Mouse (Mus musculus) kidney, embryonic 16.5 days (tissue): Measurements from ENCODE around the gene Rps7. TPM values are rescaled to one million over a fixed set of nuclear protein-coding genes. Genes with fewer than 3 reads are reported as not detected.

ENCODE experiments used
- ATAC-seq: fragments of 200-750 bp; cut with Nextera tagmentation; 2 replicates; pipeline ENCODE4 v1.8.0; 2017; ENCODE audit warnings: moderate TSS enrichment; ENCODE audit not compliant: low FRiP score, low TSS enrichment
- H3K27ac ChIP-seq: fragments of 300-500 bp; sonication (generic); 2 replicates; pipeline ENCODE4 v1.5.1; 2014; ENCODE audit warnings: low read length
- H3K27me3 ChIP-seq: fragments of 300-500 bp; sonication (generic); 2 replicates; pipeline ENCODE4 v1.6.1; 2014; ENCODE audit warnings: low read length, control low read depth, mixed read lengths; ENCODE audit not compliant: insufficient read depth
- H3K36me3 ChIP-seq: fragments of 300-500 bp; sonication (generic); 2 replicates; pipeline ENCODE4 v1.6.1; 2014; ENCODE audit warnings: low read length, control low read depth, mixed read lengths; ENCODE audit not compliant: insufficient read depth
- H3K4me1 ChIP-seq: fragments of 300-500 bp; sonication (generic); 2 replicates; pipeline ENCODE4 v1.6.1; 2014; ENCODE audit warnings: low read length, control low read depth, mixed read lengths; ENCODE audit not compliant: insufficient read depth
- H3K4me2 ChIP-seq: fragments of 300-500 bp; sonication (generic); replicated peaks from 2 replicates; pipeline ENCODE4 v1.6.1; 2014; ENCODE audit warnings: low read depth, low read length
- H3K4me3 ChIP-seq: fragments of 300-500 bp; sonication (generic); 2 replicates; pipeline ENCODE4 v1.5.1; 2014; ENCODE audit warnings: mild to moderate bottlenecking, low read length
- H3K9ac ChIP-seq: fragments of 300-500 bp; sonication (generic); replicated peaks from 2 replicates; pipeline ENCODE4 v1.6.1; 2014; ENCODE audit warnings: low read length
- H3K9me3 ChIP-seq: fragments of 300-500 bp; sonication (generic); 2 replicates; pipeline ENCODE4 v1.6.1; 2016; ENCODE audit warnings: low read length, control low read depth
- WGBS: fragments of 180-500 bp; shearing (Covaris S2); extraction: QIAGEN DNeasy Blood & Tissue Kit; methylation state at CpG from one replicate; pipeline ENCODE4 v1.1.7; 2014; 5-methylcytosine and 5-hydroxymethylcytosine counted together
- polyA plus RNA-seq: library from polyadenylated mRNA; unstranded; fragments of >200 nt; fragmentation: Nextera tagmentation; extraction: Ambion mirVana; gene quantifications from 2 replicates; pipeline ENCODE4 v1.2.1, GENCODE M21; 2015

Gene Rps7
- polyA plus RNA-seq, 1 experiment from 2014 or later, result 566 TPM

DNA sequence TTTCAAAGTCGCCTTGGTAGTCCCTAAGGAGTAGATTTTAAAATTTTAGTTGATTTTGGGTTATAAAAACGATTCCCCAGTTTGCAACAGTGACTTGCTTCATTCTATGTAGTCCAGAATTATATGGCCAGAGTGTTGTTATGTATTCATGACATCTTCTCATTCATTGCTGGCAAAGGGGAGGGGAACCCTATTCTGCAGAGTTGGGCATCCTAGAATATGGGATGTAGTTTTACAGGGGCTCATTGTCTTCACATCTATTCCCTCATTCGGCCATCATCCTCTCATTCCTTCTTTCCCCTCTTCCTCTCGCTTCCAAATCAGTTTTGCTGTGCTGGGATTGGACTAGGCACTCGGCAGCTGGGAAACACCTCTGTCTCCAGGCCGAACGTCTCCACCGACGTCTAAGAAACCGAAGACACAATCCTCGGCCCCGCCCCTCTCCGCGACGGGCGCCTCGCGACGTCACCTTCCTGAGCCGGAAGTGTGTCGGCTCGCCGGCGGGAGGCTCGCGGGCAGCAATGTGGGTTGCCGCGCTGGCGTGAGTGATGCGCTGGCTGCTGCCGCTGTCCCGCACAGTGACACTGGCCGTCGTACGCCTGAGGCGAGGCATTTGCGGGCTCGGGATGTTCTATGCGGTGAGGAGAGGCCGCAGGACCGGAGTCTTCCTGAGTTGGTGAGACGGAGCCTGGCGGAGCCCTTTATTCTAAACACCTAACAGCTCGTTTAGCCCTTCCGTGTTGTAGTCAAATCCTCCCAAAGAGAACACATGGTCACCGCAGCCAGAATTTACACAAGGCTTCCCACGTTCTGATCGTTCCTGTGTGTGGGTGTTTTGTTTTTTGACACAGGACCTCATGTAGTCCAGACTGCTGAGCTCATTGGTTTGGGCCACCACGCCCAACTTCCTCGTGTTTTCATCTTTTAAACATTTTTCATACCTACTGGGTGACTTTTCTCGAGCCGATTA, 13.7 kb upstream of the Rps7 start, which contains the start of gene Rnaseh1:
Gene Rnaseh1, plus strand, starts transcription at position 462 of the 970 bp plus-strand sequence.
- Histone ChIP-seq H3K9ac (peak within 1 kb of the TSS; percentile 82), H3K4me3 (peak within 1 kb of the TSS; percentile 95), H3K27ac (peak within 1 kb of the TSS; percentile 67; the same call in 1 of the 2 replicates), H3K9me3 (no peaks in the 10 kb centered on the region), H3K27me3 (no peaks in the 10 kb centered on the region), H3K4me2 (peak within 1 kb of the TSS; percentile 82), H3K36me3 (peaks cover 8% of the 10 kb centered on the region; the same call in 1 of the 2 replicates), H3K4me1 (peaks cover 6% of the 10 kb centered on the region)
- peak; percentile 97 for ATAC-seq
- WGBS, result 2% methylated on average over 52 of the region's 52 CpGs

GRCm38 (mm10) chr12:28638778-28639177, 3.0 kb upstream of the Rps7 start:
- H3K4me2 ChIP-seq, result no peak overlapping the region
- H3K36me3 ChIP-seq, result peaks cover 8% of the 10 kb centered on the region
- no peak overlapping the region for H3K4me3 ChIP-seq
- no peak overlapping the region for H3K27ac ChIP-seq
- no peak overlapping the region for H3K9ac ChIP-seq
- H3K4me1 ChIP-seq, result peaks cover 11% of the 10 kb centered on the region
- no peaks in the 10 kb centered on the region; the same call in 1 of the 2 replicates for H3K27me3 ChIP-seq
- H3K9me3 ChIP-seq, result no peaks in the 10 kb centered on the region
- 70% methylated on average over 2 of the region's 2 CpGs for WGBS
- no peak for ATAC-seq

DNA sequence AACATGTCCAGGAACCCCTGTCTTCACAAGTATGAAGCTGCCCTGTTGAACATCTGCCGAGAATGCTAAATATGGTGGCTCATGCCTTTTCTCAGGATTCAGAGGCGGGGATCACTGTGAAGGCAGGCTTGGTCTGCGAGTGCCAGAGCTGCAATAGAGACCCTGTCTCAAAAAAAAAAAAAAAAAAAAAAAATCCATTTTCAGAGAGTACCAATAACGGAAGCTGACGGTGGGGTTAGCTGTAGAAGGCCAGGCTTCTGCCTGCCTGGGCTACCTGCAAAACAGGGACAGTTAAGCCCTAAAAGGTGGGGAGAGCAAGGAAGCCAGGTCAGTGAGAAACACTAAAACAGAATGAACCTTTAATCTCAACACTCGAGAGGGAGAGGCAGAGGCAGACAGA, 790 bp upstream of the Rps7 start:
- WGBS, result 91% methylated on average over 6 of the region's 6 CpGs
- peak overlapping the region; percentile 92 for H3K4me3 ChIP-seq
- peak overlapping the region; percentile 56 for H3K4me2 ChIP-seq
- H3K36me3 ChIP-seq, result peaks cover 30% of the 10 kb centered on the region
- H3K4me1 ChIP-seq, result peaks cover 12% of the 10 kb centered on the region
- no peak overlapping the region; the same call in 1 of the 2 replicates for H3K9ac ChIP-seq
- no peaks in the 10 kb centered on the region for H3K9me3 ChIP-seq
- no peak overlapping the region for H3K27ac ChIP-seq
- no peaks in the 10 kb centered on the region for H3K27me3 ChIP-seq
- no peak for ATAC-seq

- peak; percentile 4; the same call in 1 of the 2 replicates for ATAC-seq
- H3K36me3 ChIP-seq, result peaks cover 45% of the 10 kb centered on the region
- no peaks in the 10 kb centered on the region for H3K9me3 ChIP-seq
- WGBS, result 2% methylated on average over 23 of the region's 23 CpGs
- H3K27me3 ChIP-seq, result no peaks in the 10 kb centered on the region
- peaks cover 12% of the 10 kb centered on the region for H3K4me1 ChIP-seq
- H3K4me2 ChIP-seq, result peak overlapping the region; percentile 63
- peak overlapping the region; percentile 92 for H3K4me3 ChIP-seq
- H3K27ac ChIP-seq, result peak overlapping the region; percentile 90
- peak overlapping the region; percentile 98 for H3K9ac ChIP-seq
Observed at GRCm38 (mm10) chr12:28635058-28635534, 657 bp downstream of the Rps7 start.

GRCm38 (mm10) chr12:28628436-28628835, 7.3 kb downstream of the Rps7 start:
- Histone ChIP-seq H3K36me3 (peaks cover 53% of the 10 kb centered on the region), H3K9ac (no peak overlapping the region), H3K4me2 (no peak overlapping the region), H3K4me1 (no peaks in the 10 kb centered on the region), H3K9me3 (no peaks in the 10 kb centered on the region), H3K4me3 (no peak overlapping the region), H3K27me3 (no peaks in the 10 kb centered on the region), H3K27ac (no peak overlapping the region)
- no peak; the same call in 1 of the 2 replicates for ATAC-seq
- WGBS, result 95% methylated on average over 2 of the region's 2 CpGs

GRCm38 (mm10) chr12:28627092-28627491, 8.7 kb downstream of the Rps7 start:
- no peak overlapping the region for H3K4me2 ChIP-seq
- WGBS, result 53% methylated on average over 4 of the region's 4 CpGs
- H3K27ac ChIP-seq, result no peak overlapping the region
- no peaks in the 10 kb centered on the region for H3K27me3 ChIP-seq
- no peaks in the 10 kb centered on the region for H3K9me3 ChIP-seq
- H3K9ac ChIP-seq, result no peak overlapping the region
- H3K4me1 ChIP-seq, result peaks cover 7% of the 10 kb centered on the region
- H3K4me3 ChIP-seq, result no peak overlapping the region
- ATAC-seq, result no peak
- H3K36me3 ChIP-seq, result peaks cover 39% of the 10 kb centered on the region

- Histone ChIP-seq H3K27ac (no peak overlapping the region), H3K4me2 (no peak overlapping the region), H3K9ac (no peak overlapping the region), H3K4me1 (peaks cover 18% of the 10 kb centered on the region), H3K36me3 (peaks cover 22% of the 10 kb centered on the region), H3K4me3 (no peak overlapping the region), H3K27me3 (no peaks in the 10 kb centered on the region), H3K9me3 (no peaks in the 10 kb centered on the region)
- 75% methylated on average over 7 of the region's 7 CpGs for WGBS
- no peak for ATAC-seq
Observed at GRCm38 (mm10) chr12:28625407-28625806, 10.3 kb downstream of the Rps7 start.

DNA sequence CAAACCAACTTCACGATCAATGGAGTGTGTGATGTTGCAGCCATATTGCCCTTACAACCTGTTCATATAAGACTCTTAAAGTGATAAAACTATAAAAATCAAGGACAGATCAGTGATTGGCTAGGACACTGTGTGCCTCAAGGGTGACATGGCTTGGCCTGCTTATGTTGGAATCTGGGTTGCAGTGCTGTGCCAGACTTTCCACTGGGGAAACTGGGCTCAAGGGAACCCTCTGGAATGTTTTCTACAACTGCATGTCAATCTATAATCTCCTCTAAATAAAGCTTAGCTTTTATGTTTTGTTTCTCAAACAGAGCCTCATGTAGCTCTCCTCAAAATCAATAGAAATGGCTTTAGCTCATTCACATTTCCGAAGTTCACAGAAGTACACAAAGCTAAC, 11.5 kb downstream of the Rps7 start:
- H3K9ac ChIP-seq, result no peak overlapping the region
- H3K4me3 ChIP-seq, result no peak overlapping the region
- no peak overlapping the region for H3K27ac ChIP-seq
- no peak for ATAC-seq
- no peaks in the 10 kb centered on the region for H3K9me3 ChIP-seq
- 88% methylated on average over 2 of the region's 2 CpGs for WGBS
- H3K4me1 ChIP-seq, result peaks cover 18% of the 10 kb centered on the region
- H3K36me3 ChIP-seq, result peaks cover 11% of the 10 kb centered on the region
- H3K4me2 ChIP-seq, result no peak overlapping the region
- H3K27me3 ChIP-seq, result no peaks in the 10 kb centered on the region

DNA sequence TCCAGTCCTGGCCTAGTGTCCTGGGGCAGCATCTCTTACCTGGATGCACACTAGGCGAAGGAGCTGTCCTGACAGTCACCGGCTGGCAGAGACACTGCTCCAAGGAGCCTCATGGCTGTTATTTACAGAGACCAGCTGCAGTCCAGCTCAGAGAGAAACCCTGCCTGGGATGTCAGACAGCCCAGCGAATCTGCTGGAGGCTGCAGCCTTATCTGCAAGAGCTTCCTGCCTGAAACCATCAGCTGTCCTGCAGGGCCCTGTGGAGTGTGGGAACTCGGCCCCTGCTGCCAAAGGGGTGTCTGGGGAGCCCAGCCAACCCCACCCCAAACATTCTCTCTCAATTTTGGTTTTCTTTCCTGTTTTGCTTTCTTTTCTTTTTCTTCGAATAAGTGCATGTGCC, 12.6 kb downstream of the Rps7 start, which contains the start of gene Colec11:
Gene Colec11, minus strand, starts transcription at position 183 of the 400 bp plus-strand sequence.
- ATAC-seq, result 0 out of 2 replicates have a peak, but pooled peaks have one; percentile 17
- H3K4me2 ChIP-seq, result no peak within 1 kb of the TSS
- no peaks in the 10 kb centered on the region for H3K9me3 ChIP-seq
- peak within 1 kb of the TSS; percentile 56 for H3K27ac ChIP-seq
- WGBS, result 51% methylated on average over 5 of the region's 5 CpGs
- no peak within 1 kb of the TSS for H3K4me3 ChIP-seq
- H3K27me3 ChIP-seq, result no peaks in the 10 kb centered on the region
- H3K9ac ChIP-seq, result no peak within 1 kb of the TSS
- H3K4me1 ChIP-seq, result peaks cover 18% of the 10 kb centered on the region
- H3K36me3 ChIP-seq, result peaks cover 2% of the 10 kb centered on the region; the same call in 1 of the 2 replicates
